Mouse (Mus musculus) embryonic facial prominence, embryonic 14.5 days (tissue): ENCODE results near the gene Fbxo4. TPM values are rescaled to one million over a fixed set of nuclear protein-coding genes. Genes with fewer than 3 reads are reported as not detected.
A peak's percentile ranks its signal among the peaks of the same experiment; 100 is the strongest.

ENCODE experiments used
- ATAC-seq: fragments of 200-750 bp; cut with Nextera tagmentation; 2 replicates; pipeline ENCODE4 v1.8.0; 2017; ENCODE audit warnings: low read depth, moderate number of reproducible peaks, moderate TSS enrichment
- DNase-seq: peaks from one replicate; pipeline ENCODE4 v3.0.0-alpha.2; 2015; ENCODE audit warnings: low spot score
- H3K27ac ChIP-seq: fragments of 300-500 bp; sonication (generic); replicated peaks from 2 replicates; pipeline ENCODE4 v1.5.1; 2014; ENCODE audit warnings: low read depth, mild to moderate bottlenecking, low read length, moderate library complexity
- H3K27me3 ChIP-seq: fragments of 300-500 bp; sonication (generic); replicated peaks from 2 replicates; pipeline ENCODE4 v1.6.1; 2014; ENCODE audit warnings: low read length; ENCODE audit not compliant: control insufficient read depth, insufficient read depth
- H3K36me3 ChIP-seq: fragments of 300-500 bp; sonication (generic); 2 replicates; pipeline ENCODE4 v1.6.1; 2014; ENCODE audit warnings: low read length, mixed read lengths; ENCODE audit not compliant: control insufficient read depth, insufficient read depth
- H3K4me1 ChIP-seq: fragments of 300-500 bp; sonication (generic); 2 replicates; pipeline ENCODE4 v1.6.1; 2014; ENCODE audit warnings: antibody characterized with exemption, low read length; ENCODE audit not compliant: control insufficient read depth, insufficient read depth
- H3K4me2 ChIP-seq: fragments of 300-500 bp; sonication (generic); 2 replicates; pipeline ENCODE4 v1.6.1; 2014; ENCODE audit warnings: low read depth, mild to moderate bottlenecking, low read length, moderate library complexity, mixed read lengths
- H3K4me3 ChIP-seq: fragments of 300-500 bp; sonication (generic); 2 replicates; pipeline ENCODE4 v1.5.1; 2014; ENCODE audit warnings: low read depth, mild to moderate bottlenecking, low read length
- H3K9ac ChIP-seq: fragments of 300-500 bp; sonication (generic); 2 replicates; pipeline ENCODE4 v1.6.1; 2014; ENCODE audit warnings: low read depth, mild to moderate bottlenecking, low read length, moderate library complexity, mixed read lengths
- H3K9me3 ChIP-seq: fragments of 300-500 bp; sonication (generic); 2 replicates; pipeline ENCODE4 v1.6.1; 2016; ENCODE audit warnings: low read length; ENCODE audit not compliant: control insufficient read depth
- WGBS: fragments of 180-500 bp; shearing (Covaris S2); extraction: QIAGEN DNeasy Blood & Tissue Kit; methylation state at CpG from one replicate; pipeline ENCODE4 v1.1.7; 2014; 5-methylcytosine and 5-hydroxymethylcytosine counted together
- polyA plus RNA-seq: library from polyadenylated mRNA; unstranded; fragments of >200 nt; fragmentation: Nextera tagmentation; extraction: Ambion mirVana; gene quantifications from 2 replicates; pipeline ENCODE4 v1.2.1, GENCODE M21; 2014

Fbxo4 gene
- polyA plus RNA-seq, 1 experiment from 2014 or later: 12.0 TPM

DNA sequence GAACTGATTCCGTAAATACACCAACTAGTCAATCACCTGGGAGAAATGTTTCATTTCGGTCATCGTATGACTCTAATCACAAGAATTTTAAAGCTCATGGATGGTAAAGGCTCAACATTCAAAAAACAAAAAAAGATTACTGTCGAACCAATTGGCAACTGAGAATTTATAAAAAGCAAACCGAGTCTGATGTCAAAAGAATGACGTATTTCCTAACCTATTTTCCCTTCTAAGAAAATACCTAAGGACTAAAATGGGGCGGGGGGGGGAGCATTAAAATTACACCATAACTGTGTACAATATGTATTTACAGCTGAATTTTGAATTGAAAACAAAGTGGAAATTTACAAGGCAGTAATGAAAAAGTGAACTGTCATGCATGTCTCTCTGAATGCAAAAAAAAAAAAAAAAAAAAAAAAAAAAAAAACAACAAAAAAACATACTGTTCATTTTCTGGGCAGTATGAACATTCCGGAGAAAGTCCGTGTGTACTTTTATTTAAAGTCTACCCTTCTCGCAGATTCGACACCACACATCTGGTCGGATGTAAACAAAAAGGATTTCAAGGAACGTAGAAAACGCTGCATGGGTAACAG, 15.6 kb upstream of the Fbxo4 start:
- Histone ChIP-seq H3K27me3 (no peaks in the 10 kb centered on the region), H3K4me1 (peaks cover 6% of the 10 kb centered on the region), H3K27ac (peak overlapping the region; percentile 94), H3K4me3 (peak overlapping the region; percentile 87), H3K9ac (peak overlapping the region; percentile 89), H3K9me3 (no peaks in the 10 kb centered on the region), H3K4me2 (peak overlapping the region; percentile 57), H3K36me3 (peaks cover 22% of the 10 kb centered on the region; the same call in 1 of the 2 replicates)
- WGBS: 20% methylated on average over 14 of the region's 14 CpGs
- DNase-seq (no peak), ATAC-seq (no peak)

DNA sequence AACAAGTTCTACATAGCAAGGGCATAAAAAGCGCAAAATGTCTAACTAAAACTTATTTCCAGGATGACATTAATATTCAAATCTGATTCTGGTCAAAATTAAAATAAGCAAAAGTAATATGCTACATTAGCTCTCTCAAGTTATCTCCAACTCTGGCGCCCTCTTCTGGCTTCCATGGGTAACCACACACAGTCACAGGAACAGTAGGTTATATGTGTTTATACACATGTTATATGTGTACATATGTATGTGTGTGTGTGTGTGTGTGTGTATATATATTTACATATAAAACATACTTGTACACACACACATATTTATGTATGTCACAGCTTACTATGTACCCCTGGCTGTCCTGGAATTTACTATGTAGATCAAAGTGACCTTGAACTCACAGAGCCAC, 8.6 kb upstream of the Fbxo4 start:
- DNase-seq (no peak), ATAC-seq (no peak)
- Histone ChIP-seq H3K27ac (no peak overlapping the region), H3K27me3 (no peaks in the 10 kb centered on the region), H3K4me2 (no peak overlapping the region), H3K4me1 (no peaks in the 10 kb centered on the region), H3K9me3 (0 out of 2 replicates have a peak, but pooled peaks cover 3% of the 10 kb centered on the region), H3K4me3 (no peak overlapping the region), H3K9ac (no peak overlapping the region), H3K36me3 (peaks cover 78% of the 10 kb centered on the region)
- WGBS: 53% methylated on average over 2 of the region's 2 CpGs

DNA sequence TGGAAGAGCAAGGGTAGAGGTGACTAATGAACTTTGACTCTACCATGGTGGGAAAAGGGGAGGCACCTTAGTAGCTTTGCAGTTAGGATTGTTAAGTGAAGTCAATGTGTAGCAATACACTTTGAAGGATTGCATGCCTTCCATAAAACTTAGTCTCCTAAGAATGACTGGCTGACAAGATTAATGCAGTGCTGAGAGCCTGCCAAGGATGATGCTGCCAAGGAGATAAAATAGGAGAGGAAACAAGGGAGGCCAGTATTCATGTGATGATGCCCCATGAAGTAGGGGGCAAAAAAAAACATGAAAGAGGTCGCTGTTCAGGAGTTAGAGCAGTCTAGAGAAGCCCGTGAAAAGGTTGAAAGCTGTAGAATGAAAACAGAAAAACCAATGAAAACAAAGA, 5.5 kb upstream of the Fbxo4 start:
- H3K27me3 ChIP-seq: no peaks in the 10 kb centered on the region
- no peak overlapping the region for H3K9ac ChIP-seq
- WGBS: 92% methylated on average over 2 of the region's 2 CpGs
- H3K4me1 ChIP-seq: no peaks in the 10 kb centered on the region
- no peak overlapping the region for H3K27ac ChIP-seq
- no peak overlapping the region for H3K4me3 ChIP-seq
- peaks cover 72% of the 10 kb centered on the region for H3K36me3 ChIP-seq
- H3K4me2 ChIP-seq: no peak overlapping the region
- ATAC-seq: no peak
- 0 out of 2 replicates have a peak, but pooled peaks cover 3% of the 10 kb centered on the region for H3K9me3 ChIP-seq
- no peak for DNase-seq

GRCm38 (mm10) chr15:3982732-3983131, 3.4 kb upstream of the Fbxo4 start:
- H3K4me2 ChIP-seq: no peak overlapping the region
- no peak overlapping the region for H3K27ac ChIP-seq
- H3K36me3 ChIP-seq: peaks cover 54% of the 10 kb centered on the region

DNA sequence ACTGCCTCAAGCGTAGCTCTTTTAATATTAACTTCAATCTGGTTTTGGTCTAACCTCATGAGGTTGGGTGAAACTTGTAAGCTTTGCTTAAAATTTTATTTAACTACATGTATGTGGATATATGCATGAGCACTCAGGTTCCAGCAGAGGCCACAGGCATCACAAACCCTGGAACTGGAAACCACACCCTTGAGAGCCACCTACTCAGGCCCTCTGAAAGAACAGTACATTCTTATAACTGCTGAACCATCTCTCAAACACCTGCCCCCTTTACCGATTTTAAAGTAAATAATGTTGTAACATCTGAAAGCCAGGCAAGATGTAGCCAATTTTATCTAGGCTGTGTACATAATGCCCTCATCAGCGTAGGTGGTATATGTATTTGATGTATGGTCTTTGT, 498 bp upstream of the Fbxo4 start:
- peaks cover 34% of the 10 kb centered on the region for H3K36me3 ChIP-seq
- DNase-seq (no peak), ATAC-seq (no peak)
- no peaks in the 10 kb centered on the region for H3K27me3 ChIP-seq
- H3K4me2 ChIP-seq: peak overlapping the region; percentile 69
- peak overlapping the region; percentile 94 for H3K9ac ChIP-seq
- no peaks in the 10 kb centered on the region for H3K9me3 ChIP-seq
- H3K27ac ChIP-seq: peak overlapping the region; percentile 98
- H3K4me3 ChIP-seq: peak overlapping the region; percentile 74
- no peaks in the 10 kb centered on the region for H3K4me1 ChIP-seq
- WGBS: 79% methylated on average over 3 of the region's 3 CpGs

More at GRCm38 (mm10) chr15:3982732-3983131, 3.4 kb upstream of the Fbxo4 start:
- WGBS: 93% methylated on average over 5 of the region's 5 CpGs
- no peak overlapping the region for H3K4me3 ChIP-seq
- no peaks in the 10 kb centered on the region for H3K9me3 ChIP-seq
- DNase-seq (no peak), ATAC-seq (no peak)
- no peak overlapping the region for H3K9ac ChIP-seq
- H3K4me1 ChIP-seq: no peaks in the 10 kb centered on the region
- no peaks in the 10 kb centered on the region for H3K27me3 ChIP-seq

DNA sequence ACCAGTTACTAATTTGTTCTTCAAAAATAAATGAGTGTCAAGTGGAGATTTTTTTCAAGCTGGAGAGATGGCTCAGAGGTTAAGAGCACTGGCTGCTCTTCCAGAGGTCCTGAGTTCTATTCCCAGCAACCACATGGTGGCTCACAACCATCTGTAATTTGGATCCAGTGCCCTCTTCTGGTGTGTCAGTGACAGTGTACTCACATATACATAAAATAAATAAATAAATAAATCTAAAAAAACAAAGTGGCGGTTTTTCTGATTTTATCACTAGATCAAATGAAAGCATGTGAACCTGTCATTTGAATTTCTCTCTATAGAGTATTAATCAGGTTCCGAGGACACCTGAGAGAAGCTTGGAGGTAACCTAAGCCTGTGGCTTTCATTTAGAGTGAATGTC, 1.1 kb downstream of the Fbxo4 start:
- H3K9ac ChIP-seq: no peak overlapping the region
- H3K4me3 ChIP-seq: no peak overlapping the region
- no peaks in the 10 kb centered on the region for H3K4me1 ChIP-seq
- no peak overlapping the region; the same call in 1 of the 2 replicates for H3K4me2 ChIP-seq
- H3K9me3 ChIP-seq: no peaks in the 10 kb centered on the region
- H3K27ac ChIP-seq: no peak overlapping the region
- no peak for ATAC-seq
- no peak for DNase-seq
- 85% methylated on average over 2 of the region's 2 CpGs for WGBS
- H3K36me3 ChIP-seq: peaks cover 23% of the 10 kb centered on the region
- H3K27me3 ChIP-seq: no peaks in the 10 kb centered on the region

- no peak overlapping the region for H3K9ac ChIP-seq
- no peak overlapping the region for H3K4me2 ChIP-seq
- no peaks in the 10 kb centered on the region for H3K9me3 ChIP-seq
- H3K27me3 ChIP-seq: no peaks in the 10 kb centered on the region
- H3K4me1 ChIP-seq: no peaks in the 10 kb centered on the region
- H3K36me3 ChIP-seq: peaks cover 13% of the 10 kb centered on the region
- DNase-seq (no peak), ATAC-seq (no peak)
- H3K27ac ChIP-seq: no peak overlapping the region
- no peak overlapping the region for H3K4me3 ChIP-seq
- WGBS: 74% methylated on average over 3 of the region's 3 CpGs
Observed at GRCm38 (mm10) chr15:3973300-3973699, 6.1 kb downstream of the Fbxo4 start.

- DNase-seq (no peak), ATAC-seq (no peak)
- no peak overlapping the region for H3K9ac ChIP-seq
- peaks cover 16% of the 10 kb centered on the region for H3K36me3 ChIP-seq
- H3K9me3 ChIP-seq: no peaks in the 10 kb centered on the region
- no peaks in the 10 kb centered on the region for H3K4me1 ChIP-seq
- H3K27ac ChIP-seq: no peak overlapping the region
- WGBS: 86% methylated on average over 6 of the region's 6 CpGs
- no peak overlapping the region for H3K4me3 ChIP-seq
- no peak overlapping the region for H3K4me2 ChIP-seq
- no peaks in the 10 kb centered on the region for H3K27me3 ChIP-seq
Observed at GRCm38 (mm10) chr15:3970193-3970592, 9.2 kb downstream of the Fbxo4 start.

DNA sequence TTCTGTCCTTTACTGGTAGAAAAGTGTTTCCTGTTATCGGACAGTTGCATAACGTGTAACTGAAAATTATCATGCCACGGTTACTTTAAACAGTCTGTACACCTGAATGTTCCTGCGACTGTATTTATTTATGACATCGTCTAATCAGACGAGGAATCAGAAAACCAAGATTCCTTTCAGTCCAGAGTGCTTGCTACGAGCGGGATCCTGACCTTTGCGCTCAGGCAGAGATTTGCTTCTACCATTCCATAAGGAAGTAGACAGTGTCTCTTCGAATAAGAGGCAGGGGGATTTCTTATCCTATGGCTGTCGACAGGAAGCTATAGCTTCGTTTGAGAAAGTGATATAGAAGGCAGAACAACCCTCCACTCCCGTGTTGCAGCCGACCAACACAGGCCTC, 9.6 kb downstream of the Fbxo4 start:
- Histone ChIP-seq H3K36me3 (peaks cover 16% of the 10 kb centered on the region), H3K27ac (no peak overlapping the region), H3K4me1 (no peaks in the 10 kb centered on the region), H3K27me3 (no peaks in the 10 kb centered on the region), H3K9me3 (no peaks in the 10 kb centered on the region), H3K9ac (no peak overlapping the region), H3K4me2 (no peak overlapping the region), H3K4me3 (no peak overlapping the region)
- DNase-seq (no peak), ATAC-seq (no peak)
- 87% methylated on average over 14 of the region's 14 CpGs for WGBS
